Mouse (Mus musculus): Measurements from ENCODE around the gene Dnaic2.

Gene Dnaic2

GRCm38 (mm10) chr11:114702311-114702995 is 24.8 kb upstream of the Dnaic2 start:
- no peak for DNase-seq (ENCODE audit: low read depth, low spot score)

- DNase-seq (ENCODE audit: low read depth, low spot score) = no peak
Observed at GRCm38 (mm10) chr11:114702996-114703361, 24.2 kb upstream of the Dnaic2 start.

- no peak for DNase-seq (ENCODE audit: low read depth, low spot score)
Observed at GRCm38 (mm10) chr11:114704071-114704913, 22.9 kb upstream of the Dnaic2 start.

- DNase-seq (ENCODE audit: low read depth, low spot score) = no peak
Observed at GRCm38 (mm10) chr11:114706358-114706757, 20.9 kb upstream of the Dnaic2 start.

- no peak for DNase-seq (ENCODE audit: low read depth, low spot score)
Observed at GRCm38 (mm10) chr11:114711393-114711792, 15.8 kb upstream of the Dnaic2 start.

- no peak for DNase-seq (ENCODE audit: low read depth, low spot score)
Observed at GRCm38 (mm10) chr11:114711861-114712260, 15.3 kb upstream of the Dnaic2 start.

DNA sequence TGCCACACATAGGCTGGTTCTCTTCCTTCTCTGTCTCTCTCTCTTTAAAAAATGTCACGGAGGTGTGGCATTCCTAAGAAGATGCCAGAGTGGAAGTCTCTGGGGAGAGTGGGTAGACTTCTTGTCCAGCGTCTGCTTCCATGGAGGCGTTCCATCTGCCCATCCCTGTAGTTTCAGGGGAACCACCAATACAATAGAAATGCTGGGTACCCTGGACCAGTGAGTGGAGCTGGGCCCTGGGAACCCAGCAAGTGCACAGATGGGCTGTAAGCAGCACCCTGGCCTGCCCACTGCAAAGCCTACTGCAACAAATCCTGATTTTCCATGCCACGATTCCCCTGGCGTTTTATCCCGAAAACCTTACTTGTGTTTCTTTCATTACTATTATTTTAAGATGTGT is 12.7 kb upstream of the Dnaic2 start:
- DNase-seq (ENCODE audit: low read depth, low spot score) = no peak

GRCm38 (mm10) chr11:114715531-114715930 is 11.7 kb upstream of the Dnaic2 start:
- no peak for DNase-seq (ENCODE audit: low read depth, low spot score)

GRCm38 (mm10) chr11:114720535-114720934 is 6.7 kb upstream of the Dnaic2 start:
- no peak for DNase-seq (ENCODE audit: low read depth, low spot score)

- DNase-seq (ENCODE audit: low read depth, low spot score) = no peak
Observed at GRCm38 (mm10) chr11:114722438-114722837, 4.8 kb upstream of the Dnaic2 start.

- DNase-seq (ENCODE audit: low read depth, low spot score) = no peak
Observed at GRCm38 (mm10) chr11:114723030-114723429, 4.2 kb upstream of the Dnaic2 start.

- peak; percentile 29 for DNase-seq (ENCODE audit: low read depth, low spot score)
Observed at GRCm38 (mm10) chr11:114724787-114725590, 2.2 kb upstream of the Dnaic2 start.

GRCm38 (mm10) chr11:114727826-114728186 is 598 bp downstream of the Dnaic2 start:
- DNase-seq (ENCODE audit: low read depth, low spot score) = no peak

GRCm38 (mm10) chr11:114728333-114728732 is 1.1 kb downstream of the Dnaic2 start:
- DNase-seq (ENCODE audit: low read depth, low spot score) = no peak

- DNase-seq (ENCODE audit: low read depth, low spot score) = peak; percentile 67
Observed at GRCm38 (mm10) chr11:114729832-114730363, 2.7 kb downstream of the Dnaic2 start.

GRCm38 (mm10) chr11:114731711-114732110 is 4.5 kb downstream of the Dnaic2 start:
- peak; percentile 85 for DNase-seq (ENCODE audit: low read depth, low spot score)

DNA sequence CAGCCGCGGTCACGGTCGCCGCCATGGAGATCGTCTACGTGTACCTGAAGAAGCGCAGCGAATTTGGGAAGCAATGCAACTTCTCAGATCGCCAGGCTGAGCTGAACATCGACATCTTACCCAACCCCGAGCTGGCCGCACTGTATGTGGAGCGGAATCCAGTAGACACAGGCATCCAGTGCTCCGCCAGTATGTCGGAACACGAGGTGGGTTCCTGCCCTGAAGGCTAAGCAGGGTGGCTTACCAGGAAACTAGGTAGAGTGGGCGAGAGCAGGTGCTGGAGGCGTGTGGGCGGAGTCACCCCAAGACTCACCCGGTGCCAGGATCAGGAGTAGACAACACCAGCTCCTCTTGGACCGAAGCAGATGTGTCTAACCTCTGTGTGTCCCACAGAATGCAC is 5.7 kb downstream of the Dnaic2 start:
- peak; percentile 51 for DNase-seq (ENCODE audit: low read depth, low spot score)

- DNase-seq (ENCODE audit: low read depth, low spot score) = no peak
Observed at GRCm38 (mm10) chr11:114736111-114736510, 8.9 kb downstream of the Dnaic2 start.

DNA sequence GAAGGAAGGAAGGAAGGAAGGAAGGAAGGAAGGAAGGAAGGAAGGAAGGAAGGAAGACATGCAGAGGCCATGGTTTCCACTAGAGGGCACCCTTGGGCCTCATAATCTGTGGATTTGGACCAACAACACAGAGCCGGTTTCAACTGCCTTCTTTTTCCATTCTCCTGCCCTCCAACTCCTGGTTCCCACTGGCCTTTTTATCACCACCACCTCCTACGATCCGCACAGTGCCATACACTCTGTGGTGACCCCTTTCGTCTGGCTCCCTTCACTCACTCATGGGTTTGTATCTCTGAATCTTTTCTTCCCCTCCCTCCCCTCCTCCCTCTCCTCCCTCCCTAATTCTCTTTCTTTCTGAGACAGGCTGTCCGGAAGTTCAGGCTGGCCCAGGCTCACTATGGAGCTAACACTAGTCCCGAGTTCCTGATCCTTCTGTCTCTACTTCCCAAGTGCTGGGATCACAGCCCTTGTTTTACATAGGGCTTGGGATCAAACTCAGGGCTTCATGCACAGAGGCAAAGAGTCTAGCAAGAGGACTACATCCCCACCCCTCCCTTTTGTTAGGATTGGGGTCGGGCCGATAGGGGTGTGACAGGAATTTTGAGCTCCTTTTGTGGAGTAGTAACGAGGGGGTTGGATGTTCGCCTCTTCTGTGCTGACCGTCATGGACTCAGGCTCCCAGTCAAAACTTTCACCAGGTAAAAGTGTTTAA is 9.9 kb downstream of the Dnaic2 start:
- peak; percentile 85 for DNase-seq (ENCODE audit: low read depth, low spot score)

GRCm38 (mm10) chr11:114740598-114740997 is 13.4 kb downstream of the Dnaic2 start:
- no peak for DNase-seq (ENCODE audit: low read depth, low spot score)

DNA sequence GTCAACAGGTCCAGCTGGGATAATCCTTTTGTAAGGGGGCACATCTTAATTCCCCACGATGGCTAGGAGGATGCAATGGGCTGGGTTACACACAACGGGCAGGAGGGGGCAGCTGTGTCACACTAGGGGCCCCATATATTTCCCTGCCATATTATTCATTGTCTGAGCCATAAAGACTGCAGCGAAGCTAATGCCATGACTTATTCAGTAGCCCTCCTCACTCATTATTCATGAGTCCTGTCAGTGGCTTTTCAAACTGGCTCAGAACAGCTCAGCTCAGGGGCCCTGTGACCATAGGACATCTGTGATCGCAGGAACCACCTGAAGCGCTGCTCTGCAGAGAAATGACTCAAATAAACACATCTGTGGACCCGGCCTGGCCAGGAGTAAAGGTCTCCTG is 14.2 kb downstream of the Dnaic2 start:
- DNase-seq (ENCODE audit: low read depth, low spot score) = no peak

Data from ES-CJ7 (cell line).